Mouse (Mus musculus): ENCODE data around the gene Slc30a10. TPM values are rescaled to one million over a fixed set of nuclear protein-coding genes. Genes with fewer than 3 reads are reported as not detected.
A peak's percentile ranks its signal among the peaks of the same experiment; 100 is the strongest.

Gene Slc30a10
- total and polyA plus RNA-seq, 3 experiments, result not detected

- Histone ChIP-seq H3K27me3 (ENCODE audit: control insufficient read depth, insufficient read depth, low read length) (peaks cover 4% of the 10 kb centered on the region), H3K4me3 (no peak overlapping the region), H3K27ac (no peak overlapping the region), H3K36me3 (ENCODE audit: control insufficient read depth, insufficient read depth, low read length) (no peaks in the 10 kb centered on the region), H3K79me2 (replicated peaks; ENCODE audit: control insufficient read depth, insufficient read depth, low read length) (no peaks in the 10 kb centered on the region), H3K4me1 (ENCODE audit: control insufficient read depth, insufficient read depth, low read length) (no peaks in the 10 kb centered on the region), H3K9ac (ENCODE audit: low read depth, low read length) (no peak overlapping the region)
- WGBS, result 61% methylated on average over 10 of the region's 10 CpGs
- no peak for TF ChIP-seq EP300 (IDR thresholded peaks at IDR 0.05; ENCODE audit: insufficient read depth, low read depth, low read length)
- no peak for TF ChIP-seq CTCF (IDR thresholded peaks at IDR 0.05)
- TF ChIP-seq POLR2A (IDR thresholded peaks at IDR 0.05; ENCODE audit: insufficient read depth, low read depth, low read length), result no peak
- intact Hi-C loops (cut with DNase I), result no loop called here
- no peak for DNase-seq
Measured at GRCm38 (mm10) chr1:185516041-185516440, 61.4 kb downstream of the Slc30a10 start.

GRCm38 (mm10) chr1:185517566-185517965 lies 62.9 kb downstream of the Slc30a10 start:
- DNase-seq, result no peak
- H3K9ac ChIP-seq (ENCODE audit: low read depth, low read length), result no peak overlapping the region
- no peak overlapping the region for H3K4me3 ChIP-seq
- no peak overlapping the region for H3K27ac ChIP-seq
- no peak for TF ChIP-seq POLR2A (IDR thresholded peaks at IDR 0.05; ENCODE audit: insufficient read depth, low read depth, low read length)
- peak; percentile 68 for TF ChIP-seq CTCF (IDR thresholded peaks at IDR 0.05)
- H3K4me1 ChIP-seq (ENCODE audit: control insufficient read depth, insufficient read depth, low read length), result no peaks in the 10 kb centered on the region
- 0 out of 2 replicates have a peak, but pooled peaks cover 2% of the 10 kb centered on the region for H3K27me3 ChIP-seq (ENCODE audit: control insufficient read depth, insufficient read depth, low read length)
- no peaks in the 10 kb centered on the region for H3K36me3 ChIP-seq (ENCODE audit: control insufficient read depth, insufficient read depth, low read length)
- no peaks in the 10 kb centered on the region for H3K79me2 ChIP-seq (replicated peaks; ENCODE audit: control insufficient read depth, insufficient read depth, low read length)
- intact Hi-C loops (cut with DNase I), result no loop called here
- WGBS, result 22% methylated on average over 4 of the region's 5 CpGs

Other genes with a start within 250 kb of the Slc30a10 start
- gene Iars2, start 125.5 kb upstream of the Slc30a10 start, total RNA-seq (2021), result 10 to 100 TPM; 71.5 to 80.0 TPM
- 35.2 and 59.7 TPM in 2 replicates for gene Iars2, start 125.5 kb upstream of the Slc30a10 start, polyA plus RNA-seq (2012; rRNA removed)
- 10 to 100 TPM; 27.8 to 29.6 TPM for gene Bpnt1, start 122.7 kb upstream of the Slc30a10 start, total RNA-seq (2021)
- gene Bpnt1, start 122.7 kb upstream of the Slc30a10 start, polyA plus RNA-seq (2012; rRNA removed), result 26.3 and 36.6 TPM in 2 replicates
- gene Eprs, start 91.8 kb upstream of the Slc30a10 start, total RNA-seq (2021), result 10 to 100 TPM; 63.9 to 85.2 TPM
- gene Eprs, start 91.8 kb upstream of the Slc30a10 start, polyA plus RNA-seq (2012; rRNA removed), result 11.0 and 23.4 TPM in 2 replicates